Mouse (Mus musculus) T-helper 2 cell (primary cell): ENCODE data around the gene Tspan9.

Experiments used
- in situ Hi-C: fragments of 300-600 bp; cut with MboI, MseI; formaldehyde crosslinking; loops from one replicate; pipeline ENCODE4 v1.15.1; 2025; ENCODE audit warnings: high pct_unique_total_duplicates

Gene Tspan9

DNA sequence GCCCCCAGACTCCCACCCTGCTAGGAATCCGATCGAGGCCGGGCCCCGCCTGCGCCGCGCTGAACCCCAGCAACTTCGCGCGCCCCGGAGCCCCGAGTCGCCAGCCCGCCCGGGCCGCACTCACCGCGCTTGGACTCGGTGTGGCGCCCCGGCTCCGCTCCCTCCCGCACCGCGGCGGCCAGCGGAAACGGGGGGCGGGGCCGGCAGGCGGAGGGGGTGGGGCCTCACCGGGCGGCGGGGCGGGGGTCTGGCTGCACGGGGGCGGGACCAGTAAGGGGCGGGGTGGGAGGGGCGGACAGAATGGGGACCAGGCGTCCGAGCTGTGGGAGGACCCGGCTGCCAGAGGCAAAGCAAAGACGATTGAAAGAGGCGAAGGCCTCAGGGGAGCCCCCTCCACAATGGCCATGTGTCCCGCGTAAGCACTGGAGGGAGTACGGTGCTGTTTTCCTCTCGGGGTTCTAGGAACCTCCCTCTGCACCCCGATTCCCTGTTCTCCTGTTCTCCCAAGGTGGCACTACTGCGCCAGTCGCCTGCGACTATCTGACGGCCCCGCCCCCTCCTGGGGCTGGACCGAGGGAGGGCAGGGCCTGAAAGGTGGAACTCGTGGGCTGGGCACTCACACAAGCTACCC, at the start of gene Tspan9:
Gene Tspan9, minus strand, starts transcription at position 205 of the 631 bp plus-strand sequence.
- in situ Hi-C loops = no loop called here

DNA sequence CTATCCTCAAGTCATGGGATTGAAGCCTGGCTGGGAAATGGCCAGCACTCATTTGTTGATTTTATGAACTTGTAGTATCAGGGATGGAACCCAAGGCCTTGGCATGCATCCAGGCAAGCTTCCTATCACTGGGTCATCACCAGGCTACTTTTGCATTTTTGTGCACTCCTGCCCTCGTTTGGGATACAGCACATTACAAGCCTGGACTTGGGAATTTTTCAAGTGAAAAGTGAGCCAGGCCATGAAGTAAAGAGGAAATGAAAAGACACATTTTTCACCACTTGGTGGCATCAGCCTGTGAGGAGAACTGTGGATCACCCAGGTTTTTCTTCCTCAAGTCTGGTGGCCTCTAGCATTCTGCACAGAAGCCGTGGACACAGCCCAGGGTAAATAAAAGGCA, 40.1 kb upstream of the Tspan9 start:
- in situ Hi-C loops = loop anchor here (5.0 kb wide), 1 partner anchor 64 kb away; no protein-coding TSS in a partner anchor

DNA sequence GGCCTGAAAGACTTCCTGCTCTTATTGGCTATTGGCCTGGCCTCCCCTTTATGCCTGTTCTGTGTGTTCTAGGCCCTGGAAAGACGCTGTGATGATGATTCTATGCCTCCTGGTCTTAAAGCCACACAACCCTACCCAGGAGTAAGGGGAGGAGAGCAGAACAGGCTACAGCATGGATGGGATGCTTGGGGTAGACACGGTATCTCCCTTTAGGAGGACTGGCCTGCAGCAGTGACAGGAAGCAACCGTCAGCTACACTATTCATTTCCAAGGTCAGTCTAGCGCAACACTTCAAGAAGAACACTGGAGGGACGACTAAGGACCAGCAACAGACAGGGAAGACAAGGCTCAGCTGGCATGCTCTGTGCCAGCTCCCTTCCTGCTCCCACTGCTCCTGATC, 37.8 kb upstream of the Tspan9 start:
- in situ Hi-C loops = loop anchor here (5.0 kb wide), 1 partner anchor 66 kb away; no protein-coding TSS in a partner anchor

DNA sequence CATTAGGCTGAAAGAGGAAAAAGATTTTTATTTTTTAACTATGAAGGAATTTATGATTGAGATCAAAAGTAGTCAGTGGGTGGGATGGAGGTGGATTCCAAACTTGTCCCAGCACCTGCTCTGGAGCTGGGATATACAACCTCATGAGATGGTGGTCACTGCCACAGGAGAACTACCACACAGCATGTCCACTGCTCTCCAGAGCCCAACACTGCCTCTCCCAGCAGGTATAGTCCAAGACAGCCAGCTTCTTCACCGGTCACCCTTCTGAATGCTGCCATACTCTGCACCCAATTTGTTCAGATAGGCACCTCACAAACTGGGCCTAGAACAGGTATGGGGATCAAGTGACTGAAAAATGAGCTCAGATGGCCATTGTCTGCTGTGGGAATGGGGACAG, 36.3 kb upstream of the Tspan9 start:
- in situ Hi-C loops = loop anchor here (5.0 kb wide), 1 partner anchor 68 kb away; no protein-coding TSS in a partner anchor

DNA sequence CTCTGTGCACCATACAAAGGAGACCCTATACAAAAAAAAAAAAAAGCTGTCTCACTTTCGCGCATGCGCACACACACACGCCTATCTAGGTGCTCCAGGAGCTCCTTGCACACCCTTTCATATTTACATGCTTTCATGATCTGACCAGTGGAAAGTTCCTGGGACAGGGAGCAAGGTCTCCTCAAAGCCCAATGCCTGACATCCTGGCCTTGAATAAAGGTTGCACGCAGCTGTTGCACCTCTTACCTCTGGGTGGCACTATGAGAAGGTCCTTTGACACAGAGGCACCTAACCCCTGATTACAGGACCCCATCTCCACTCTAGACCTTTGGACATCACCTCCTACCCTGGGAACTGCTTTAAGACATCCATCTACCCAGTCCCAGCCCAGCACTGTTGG, 35.9 kb upstream of the Tspan9 start:
- in situ Hi-C loops = no loop called here

DNA sequence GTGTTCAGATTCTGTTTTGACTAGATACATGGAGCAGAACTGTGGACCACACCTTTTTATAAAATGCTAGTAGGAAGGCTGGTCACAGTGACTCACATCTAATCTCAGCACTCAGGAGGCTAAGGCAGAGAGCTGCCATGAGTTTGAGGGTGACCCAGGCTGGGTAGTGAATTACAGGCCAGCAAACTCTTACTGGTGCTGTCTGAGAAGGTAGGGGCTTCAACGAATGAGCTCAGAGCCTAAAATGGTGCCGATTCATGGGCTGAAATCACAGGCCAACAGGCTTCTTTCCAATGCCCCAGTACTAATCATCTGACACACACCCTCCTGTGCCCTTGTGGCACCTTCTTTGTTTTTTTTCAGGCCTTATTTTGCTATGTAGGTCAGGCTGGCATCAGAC, 35.3 kb upstream of the Tspan9 start:
- in situ Hi-C loops = no loop called here

DNA sequence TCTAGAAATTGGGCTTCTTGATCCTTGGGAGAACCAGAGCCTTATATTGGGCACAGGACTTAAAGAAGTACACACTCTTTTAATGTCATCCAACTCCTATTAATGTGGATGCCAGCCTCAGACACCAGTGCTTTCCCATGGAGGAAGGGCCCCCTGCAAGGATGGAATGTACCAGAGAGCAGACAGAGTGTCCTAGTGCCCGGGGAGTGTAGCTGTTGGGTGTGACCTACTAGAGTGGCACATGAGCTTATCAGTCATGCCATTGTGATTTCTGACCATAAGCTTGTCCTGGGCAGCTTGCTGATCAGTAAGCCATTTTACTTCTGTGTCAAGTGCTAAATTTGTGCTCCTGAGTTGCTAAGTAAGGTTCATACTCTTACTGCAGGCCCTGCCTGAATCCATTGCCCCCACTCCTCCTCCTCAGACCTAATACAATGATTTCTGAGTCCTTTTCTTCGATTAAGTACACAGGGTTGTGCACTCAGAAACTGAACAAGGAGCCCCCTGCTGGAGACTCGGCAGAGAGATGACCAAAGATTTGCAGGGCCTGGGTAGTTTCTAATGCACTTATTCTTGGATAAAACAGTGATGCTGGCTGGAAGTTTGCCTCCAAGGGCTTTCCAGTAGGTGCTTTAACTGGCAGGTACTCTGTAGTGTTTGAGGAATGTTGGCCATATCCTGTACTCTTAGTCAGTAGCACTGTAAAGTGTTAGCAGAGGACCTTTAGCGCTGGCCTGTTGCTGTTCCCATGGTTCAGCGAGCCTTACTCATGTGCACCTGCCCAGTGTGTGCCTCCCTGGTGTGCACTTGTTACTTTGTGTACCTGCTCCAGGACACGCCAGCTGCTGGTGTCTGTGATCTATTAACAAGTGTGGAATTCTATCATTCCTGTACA, 25.6 kb upstream of the Tspan9 start:
- in situ Hi-C loops = no loop called here

DNA sequence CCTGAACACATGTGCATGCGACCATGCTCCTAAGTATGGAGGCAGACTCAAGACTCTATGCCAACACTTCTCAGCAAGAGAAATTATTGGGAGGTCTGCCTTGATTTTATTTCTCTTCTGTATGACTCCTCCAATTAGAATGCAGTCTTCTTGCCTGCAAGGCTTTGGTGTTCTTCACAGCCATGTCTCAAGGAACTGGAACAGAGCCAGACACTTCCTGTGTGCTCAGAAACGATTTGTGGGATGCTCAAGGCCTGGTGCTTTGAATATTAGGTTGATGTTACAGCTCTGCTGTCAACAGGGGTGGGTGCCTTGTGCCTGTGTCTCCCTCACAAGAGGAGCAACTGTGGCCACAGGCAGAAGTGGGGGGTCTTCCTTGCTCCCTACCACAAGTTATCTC, 22.2 kb upstream of the Tspan9 start:
- in situ Hi-C loops = no loop called here

DNA sequence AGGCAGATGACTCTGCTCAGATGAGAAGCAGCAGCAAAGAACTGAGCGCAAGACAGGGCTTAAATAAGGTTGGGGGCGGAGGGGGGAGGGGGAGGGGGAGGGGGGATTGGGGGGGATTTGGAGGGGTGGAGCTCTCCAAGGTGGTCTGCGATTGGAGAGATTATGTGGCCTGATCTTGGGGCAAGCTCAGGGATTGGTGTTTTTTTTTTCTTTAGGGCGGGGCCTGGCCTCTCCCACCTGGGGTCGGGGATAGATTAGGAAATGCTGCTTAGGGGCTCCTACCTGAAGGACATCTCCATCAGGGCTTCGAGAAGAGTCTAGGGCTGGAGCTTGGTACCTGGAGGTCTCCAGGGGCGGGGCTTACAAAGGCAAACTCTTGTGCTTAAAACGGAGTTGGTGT, 21.2 kb upstream of the Tspan9 start:
- in situ Hi-C loops = no loop called here

DNA sequence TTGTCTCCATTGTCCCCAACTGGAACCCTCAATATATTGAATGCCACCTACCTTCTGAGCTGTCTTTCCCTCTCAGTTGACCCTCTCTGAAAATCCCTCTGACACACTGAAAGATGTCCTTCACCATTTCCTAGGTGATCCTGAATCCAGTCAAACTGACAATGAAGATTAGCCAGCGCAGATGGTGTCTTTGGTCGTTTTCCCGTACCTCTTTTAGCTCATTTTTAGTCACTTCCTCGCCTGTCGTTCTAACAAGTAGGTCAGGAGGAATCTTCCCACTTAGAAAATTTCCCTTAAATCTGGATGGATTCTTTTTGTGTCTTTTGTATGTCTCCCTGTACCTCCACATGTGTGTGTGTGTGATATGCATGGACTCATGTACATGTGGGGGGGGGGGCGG, 15.7 kb upstream of the Tspan9 start:
- in situ Hi-C loops = no loop called here

DNA sequence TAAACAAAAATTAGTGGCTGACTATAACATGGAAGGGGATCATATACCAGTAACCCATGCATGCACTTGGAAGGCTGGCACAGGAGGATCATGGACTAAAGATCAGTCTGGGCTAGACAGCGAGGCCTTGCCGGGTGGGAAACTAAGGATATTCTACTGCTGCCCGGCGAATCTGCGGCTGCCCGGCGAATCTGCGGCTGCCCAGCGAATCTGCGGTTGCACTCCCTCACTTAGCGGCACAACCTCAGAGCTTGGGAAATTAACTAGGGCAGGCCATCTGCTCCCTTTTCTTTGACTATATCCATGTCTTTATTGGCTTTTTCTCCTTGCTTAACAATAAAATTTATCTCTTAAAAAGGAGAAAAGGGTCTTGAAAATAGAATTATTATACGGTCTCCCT, 14.6 kb upstream of the Tspan9 start:
- in situ Hi-C loops = no loop called here

DNA sequence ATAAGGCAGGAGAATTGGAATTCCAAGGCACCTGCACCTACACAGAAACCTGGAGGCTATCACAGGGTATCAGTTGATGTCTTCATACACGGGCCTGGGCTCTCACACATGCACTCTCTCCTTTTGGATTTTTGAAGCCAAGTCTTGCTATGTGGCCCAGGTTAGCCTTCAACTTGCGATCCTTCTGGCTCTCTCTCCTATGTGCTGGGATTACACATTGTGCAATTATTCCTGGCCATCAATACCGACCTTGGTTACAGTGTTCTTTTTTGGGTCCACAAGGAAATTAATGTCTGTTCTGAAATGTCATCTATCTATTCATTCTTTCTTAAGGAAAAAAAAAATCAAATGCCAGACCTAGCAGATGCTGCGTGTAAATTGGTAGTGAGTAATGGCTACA, 13.1 kb upstream of the Tspan9 start:
- in situ Hi-C loops = no loop called here

DNA sequence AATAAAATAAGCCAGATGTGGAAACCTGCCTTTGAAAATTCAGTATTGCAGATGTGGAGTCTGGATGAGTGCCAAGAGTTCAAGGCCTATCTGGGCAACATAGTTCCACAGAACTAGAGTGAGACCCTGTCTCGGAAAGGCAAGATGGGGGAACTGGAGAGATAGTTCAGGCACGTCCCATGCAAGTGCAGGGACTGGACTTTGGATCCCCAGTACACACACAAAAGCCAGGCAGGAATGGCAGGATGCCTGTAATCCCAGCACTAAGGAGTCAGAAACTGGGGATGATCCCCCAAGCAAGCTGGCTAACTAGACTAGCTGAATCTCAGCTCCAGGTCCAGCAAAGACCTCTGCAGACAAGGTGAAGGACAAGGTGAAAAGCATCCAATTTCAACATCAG, 12.5 kb upstream of the Tspan9 start:
- in situ Hi-C loops = no loop called here

DNA sequence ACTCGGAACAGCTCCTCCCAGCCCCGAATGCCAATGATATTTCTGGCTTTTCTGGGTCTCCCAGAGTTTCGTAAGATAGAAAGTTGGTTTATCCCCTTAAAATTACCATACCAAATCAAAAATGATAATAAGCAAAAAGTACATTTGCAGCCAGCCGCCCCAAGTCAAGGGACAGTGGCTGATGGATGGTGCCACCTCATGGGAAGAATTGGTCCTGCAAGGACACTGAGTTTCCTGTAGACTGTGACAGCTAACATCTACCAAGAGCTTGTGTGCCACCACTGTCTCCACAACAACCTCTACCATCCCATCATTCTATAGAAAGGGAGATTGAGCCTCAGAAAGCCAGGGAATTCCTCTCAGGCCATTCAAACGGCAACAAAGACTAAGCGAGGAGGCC, 2.4 kb upstream of the Tspan9 start:
- in situ Hi-C loops = no loop called here

DNA sequence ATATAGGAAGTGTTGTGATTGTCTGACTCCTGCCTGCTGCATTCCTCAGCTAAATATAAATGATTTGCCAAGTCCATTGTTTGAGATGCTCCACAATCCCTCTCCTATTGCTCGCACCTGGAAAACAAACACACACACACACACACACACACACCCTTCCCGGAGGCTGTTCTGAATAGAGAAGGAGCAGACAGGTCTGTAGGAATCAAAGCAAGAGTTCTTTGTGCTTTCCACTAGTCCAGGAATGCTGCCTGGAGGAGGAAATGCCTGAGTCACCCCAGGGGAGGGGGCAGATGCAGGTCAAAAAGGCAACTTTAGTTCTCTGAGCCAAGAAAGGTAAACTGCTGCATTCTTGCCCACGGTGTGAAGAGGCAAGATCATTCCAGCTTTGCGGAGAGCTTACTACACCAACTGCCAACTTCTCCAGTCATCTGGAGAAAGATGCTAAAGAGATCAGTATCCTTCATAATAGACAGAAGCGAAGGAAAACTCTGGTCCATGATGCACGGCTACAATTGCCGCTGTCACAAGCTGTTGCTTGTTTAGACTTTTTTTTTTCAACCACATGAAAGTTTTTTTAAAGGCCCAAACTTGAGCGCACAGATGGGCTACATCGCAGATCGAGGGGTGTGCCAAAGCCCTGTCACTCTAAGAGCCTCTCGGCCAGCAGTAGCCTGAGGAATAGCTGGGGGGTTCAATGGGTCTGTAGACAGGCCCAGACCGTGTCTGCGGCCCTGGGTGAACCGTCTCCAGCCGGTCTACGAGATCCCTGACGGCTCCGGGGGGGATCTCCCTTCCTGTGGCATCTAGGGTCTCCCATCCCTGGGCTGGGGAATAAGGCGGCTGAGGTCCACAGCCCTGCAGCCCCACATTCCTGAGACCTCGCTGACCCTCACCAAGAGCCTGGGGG, 770 bp downstream of the Tspan9 start:
- in situ Hi-C loops = no loop called here

DNA sequence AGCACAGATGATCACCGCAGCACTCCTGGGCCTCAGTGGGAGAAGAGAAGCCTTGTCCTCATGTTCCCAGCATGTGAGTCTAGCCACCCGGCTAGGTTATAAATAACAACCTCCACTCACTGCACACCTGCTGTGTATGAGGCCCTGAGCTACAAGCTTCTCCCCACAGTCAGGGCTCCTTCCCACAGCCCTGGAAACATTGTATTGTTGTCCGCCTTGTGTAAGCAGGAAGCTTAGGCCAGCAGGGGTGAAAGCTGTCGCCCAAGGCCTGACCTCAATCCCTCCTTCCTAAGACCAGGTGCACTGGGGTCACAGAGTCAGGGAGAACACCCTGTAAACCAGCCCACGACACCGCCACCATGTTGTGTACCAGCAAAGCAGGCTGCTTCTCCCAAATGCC, 2.7 kb downstream of the Tspan9 start:
- in situ Hi-C loops = no loop called here

DNA sequence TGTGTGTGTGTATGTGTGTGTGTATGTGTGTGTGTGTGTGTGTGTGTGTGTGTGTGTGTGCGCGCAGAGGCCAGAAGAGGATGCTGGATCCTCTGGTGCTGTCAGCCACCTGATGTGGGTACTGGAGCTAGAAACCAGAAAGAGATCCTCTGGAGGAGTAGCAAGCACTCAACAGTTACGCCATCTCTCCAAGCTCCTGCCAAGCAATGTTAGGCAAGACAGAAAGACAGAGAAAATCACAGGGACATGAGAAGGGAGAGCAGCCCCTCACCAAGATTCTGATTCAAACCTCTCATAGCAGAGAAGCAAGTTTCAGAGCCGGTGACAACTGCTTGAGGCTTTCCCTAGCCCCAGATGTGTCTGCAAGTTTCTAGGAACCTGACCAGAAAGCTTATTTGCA, 5.5 kb downstream of the Tspan9 start:
- in situ Hi-C loops = no loop called here

DNA sequence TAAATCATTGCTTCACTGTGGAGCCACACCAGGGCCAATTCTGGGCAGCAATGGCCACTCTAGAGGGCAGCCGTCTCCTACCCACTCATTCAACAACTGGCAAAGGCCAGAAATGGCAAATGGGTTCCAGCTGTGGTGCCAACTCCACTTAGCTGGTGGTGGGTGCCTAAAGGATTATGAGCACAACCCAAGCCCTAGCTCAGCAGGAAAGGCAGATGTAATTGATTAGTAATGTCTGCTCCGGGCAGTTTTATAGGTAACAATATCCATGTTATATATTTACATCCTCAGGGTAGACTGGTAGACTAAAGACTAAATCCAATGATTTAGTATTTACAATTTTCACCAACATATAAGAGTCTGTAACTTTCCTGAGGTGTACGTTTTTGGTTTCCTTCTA, 6.7 kb downstream of the Tspan9 start:
- in situ Hi-C loops = no loop called here

DNA sequence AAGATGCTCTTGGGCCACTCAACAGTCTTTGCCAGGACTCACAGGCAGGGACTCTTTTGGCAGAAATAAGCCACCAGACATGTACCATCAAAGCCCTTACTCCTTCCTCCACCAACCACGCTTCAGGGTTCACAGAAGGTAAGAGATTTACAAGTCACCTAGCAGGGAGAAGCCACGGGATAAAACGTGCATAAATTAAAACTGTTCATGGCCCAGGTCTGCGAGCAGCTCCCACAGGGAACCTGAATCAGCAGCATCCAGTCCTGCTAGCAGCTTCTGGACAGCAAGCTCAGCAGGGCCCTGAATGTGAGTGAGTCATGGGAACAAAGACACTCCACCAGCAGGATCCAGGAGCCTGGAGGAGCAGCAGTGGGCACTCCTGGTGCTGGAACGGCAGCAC, 7.9 kb downstream of the Tspan9 start:
- in situ Hi-C loops = no loop called here

DNA sequence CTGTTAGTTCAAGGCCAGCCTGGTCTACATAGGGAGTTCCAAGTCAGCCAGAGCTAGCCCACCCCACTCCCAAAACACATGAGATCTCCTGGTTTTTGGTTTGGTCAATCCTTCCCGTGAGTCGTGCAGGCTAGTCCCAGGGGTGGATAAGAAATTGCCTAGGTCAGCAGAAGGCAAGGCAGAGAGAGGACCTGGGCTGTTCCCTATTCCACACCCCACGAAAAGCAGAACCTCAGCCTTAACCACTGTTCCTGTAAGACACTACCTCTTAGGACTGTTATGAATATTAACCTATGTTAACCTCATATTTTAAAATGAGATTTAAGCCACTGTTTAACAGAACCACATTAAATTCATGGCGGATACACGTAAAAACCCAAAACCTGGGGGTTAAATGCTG, 8.4 kb downstream of the Tspan9 start:
- in situ Hi-C loops = no loop called here

DNA sequence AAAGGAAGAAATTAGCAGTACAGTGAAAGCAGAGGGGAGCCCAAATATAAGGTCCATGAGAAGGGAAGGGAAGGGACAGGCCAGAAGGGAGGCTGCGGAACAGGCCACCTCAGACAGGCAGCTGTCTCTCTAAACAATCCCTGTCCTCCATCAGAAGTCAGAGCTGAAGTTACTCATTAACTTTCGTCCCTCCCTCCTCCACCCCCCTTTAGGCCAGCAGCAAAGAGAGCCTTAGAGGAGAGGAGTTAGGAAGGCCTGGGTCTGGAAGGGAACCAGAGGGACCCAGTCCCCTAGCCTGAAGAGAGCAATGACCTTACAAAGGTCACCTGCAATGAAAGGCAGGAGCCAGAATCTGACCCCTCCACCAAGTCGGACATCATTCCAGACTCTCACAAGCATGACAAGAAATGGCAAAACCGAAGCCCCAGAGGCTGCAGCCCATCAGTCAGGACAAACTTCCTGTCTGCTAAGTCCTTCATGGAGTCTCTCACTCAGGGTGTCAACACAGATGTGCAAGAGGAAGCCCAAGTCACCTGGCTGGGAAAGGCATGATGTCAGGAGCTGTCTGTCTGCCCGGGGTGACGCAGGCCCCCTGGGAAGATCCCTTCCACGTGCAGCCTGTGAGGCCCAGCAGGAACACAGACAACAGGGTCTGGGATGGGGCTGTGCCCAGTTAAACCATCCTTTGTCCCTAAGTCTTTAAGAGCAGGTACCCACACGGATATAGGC, 9.0 kb downstream of the Tspan9 start:
- in situ Hi-C loops = no loop called here
